ENCODE assay signal across 19 mouse cellular contexts in the genomic region with DNA sequence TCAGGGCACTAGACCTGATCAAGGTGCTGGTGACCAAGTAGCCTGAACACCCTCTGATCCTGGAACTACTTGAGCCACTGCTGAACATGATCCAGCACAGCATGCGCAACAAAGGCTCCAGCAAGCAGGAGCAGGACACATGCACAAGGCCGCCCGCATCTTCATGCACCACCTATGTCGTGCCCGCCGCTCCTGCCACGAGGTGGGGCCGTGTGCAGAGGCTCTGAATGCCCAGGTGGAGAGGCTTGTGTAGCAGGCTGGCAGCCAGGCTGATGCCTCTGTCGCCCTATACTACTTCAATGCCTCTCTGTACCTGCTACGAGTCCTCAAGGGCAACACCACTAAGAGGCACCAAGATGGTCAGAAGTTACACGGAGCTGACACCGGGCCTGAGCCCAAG.
A peak's percentile ranks its signal among the peaks of the same experiment; 100 is the strongest.
DNase-seq lines count a peak whose midpoint lies in the region; ATAC-seq lines count a peak whose summit lies in the region.
"Had no signal": no experiment of that assay in that cellular context is flagged by ENCODE, and none has a peak within 500 bp of the region (broad histone marks: within the 10 kb centered on the region; RNA-seq: fewer than 3 reads in every experiment).

No protein-coding gene starts in this region.

- no peaks in the 10 kb centered on the region for H3K36me3 ChIP-seq in heart, embryonic 10.5 days
- no peaks in the 10 kb centered on the region for H3K36me3 ChIP-seq in heart, embryonic 12.5 days
- H3K36me3 ChIP-seq: G1E had no signal

- no peak for ATAC-seq in heart, embryonic 12.5 days (ENCODE audit: insufficient number of reproducible peaks, low FRiP score)
- ATAC-seq: activated CD4-positive, CD25-positive, alpha-beta regulatory T cell, adult 4 months; CD4-positive, CD25-positive, alpha-beta regulatory T cell, adult 4 months; Patski had no signal

- peak; percentile 53 for DNase-seq in heart, adult 11 months
- no peak for DNase-seq in heart, adult 18-20 months
- DNase-seq in heart, embryonic 10.5 days (ENCODE audit: low spot score): peak; percentile 75
- DNase-seq: adrenal gland, adult 2 months; adrenal gland, adult 8-10 months; adrenal gland, postnatal 10 days; adrenal gland, postnatal 14 days; adrenal gland, postnatal 25 days; adrenal gland, postnatal 36 days; B cell, adult 2 months; cerebellum, adult 11 months; cerebellum, adult 11-12 months; cerebellum, adult 18-20 months had no signal

- H3K9me3 ChIP-seq in heart, embryonic 10.5 days: no peaks in the 10 kb centered on the region
- no peaks in the 10 kb centered on the region for H3K9me3 ChIP-seq in heart, embryonic 12.5 days (replicated peaks)
- H3K9me3 ChIP-seq: G1E had no signal

- no peak overlapping the region for H3K27ac ChIP-seq in heart, embryonic 10.5 days
- no peak overlapping the region for H3K27ac ChIP-seq in heart, embryonic 12.5 days (ENCODE audit: poor library complexity, severe bottlenecking)

- no peak overlapping the region for H3K9ac ChIP-seq in heart, embryonic 12.5 days

- no peak overlapping the region for H3K4me3 ChIP-seq in heart, embryonic 10.5 days
- H3K4me3 ChIP-seq in heart, embryonic 12.5 days: no peak overlapping the region

- H3K4me1 ChIP-seq in heart, embryonic 10.5 days: no peaks in the 10 kb centered on the region
- H3K4me1 ChIP-seq in heart, embryonic 12.5 days (replicated peaks): no peaks in the 10 kb centered on the region

- 87% methylated on average over 12 of the region's 12 CpGs for WGBS in heart, embryonic 10.5 days
- WGBS in heart, embryonic 12.5 days: 86% methylated on average over 12 of the region's 12 CpGs

- H3K27me3 ChIP-seq in heart, embryonic 10.5 days (ENCODE audit: insufficient read depth, poor library complexity, severe bottlenecking): no peaks in the 10 kb centered on the region; the same call in 1 of the 2 replicates
- H3K27me3 ChIP-seq in heart, embryonic 12.5 days (replicated peaks): no peaks in the 10 kb centered on the region
- H3K27me3 ChIP-seq: CH12.LX, Patski had no signal

- no peak overlapping the region for H3K4me2 ChIP-seq in heart, embryonic 12.5 days

Comparison
In these comparisons a context has a peak if more than half of its experiments do, and no peak if none do; other contexts are left out.
1. DNase-seq: peak in heart, adult 11 months (single experiment) and heart, embryonic 10.5 days (single experiment); none in heart, adult 18-20 months (0 of 2).